Mouse (Mus musculus): ENCODE results near the gene Arhgap17.
A peak's percentile ranks its signal among the peaks of the same experiment; 100 is the strongest.

The Arhgap17 gene

GRCm38 (mm10) chr7:123338351-123338750, 31.4 kb downstream of the Arhgap17 start:
- peak; percentile 22 to 45 for DNase-seq

GRCm38 (mm10) chr7:123336322-123336721, 33.4 kb downstream of the Arhgap17 start:
- DNase-seq: no peak

GRCm38 (mm10) chr7:123330506-123330905, 39.2 kb downstream of the Arhgap17 start:
- DNase-seq: peak in 1 of 2 experiments; percentile 38

- DNase-seq: no peak
These were observed 41.8 kb downstream of the Arhgap17 start for GRCm38 (mm10) chr7:123327909-123328308.

- DNase-seq: no peak
These were observed 42.8 kb downstream of the Arhgap17 start for GRCm38 (mm10) chr7:123326901-123327300.

GRCm38 (mm10) chr7:123326062-123326461, 43.7 kb downstream of the Arhgap17 start:
- no peak for DNase-seq

- no peak for DNase-seq
These were observed 45.6 kb downstream of the Arhgap17 start for GRCm38 (mm10) chr7:123324105-123324504.

- DNase-seq: peak; percentile 56 to 80
These were observed 46.3 kb downstream of the Arhgap17 start for GRCm38 (mm10) chr7:123323388-123323787.

- peak; percentile 46 to 64 for DNase-seq
These were observed 47.1 kb downstream of the Arhgap17 start for GRCm38 (mm10) chr7:123322452-123323121.

- no peak for DNase-seq
These were observed 57.0 kb downstream of the Arhgap17 start for GRCm38 (mm10) chr7:123312738-123313137.

GRCm38 (mm10) chr7:123311836-123312235, 57.9 kb downstream of the Arhgap17 start:
- DNase-seq: no peak

GRCm38 (mm10) chr7:123307887-123308558, 61.7 kb downstream of the Arhgap17 start:
- no peak for DNase-seq

- no peak for DNase-seq
These were observed 62.5 kb downstream of the Arhgap17 start for GRCm38 (mm10) chr7:123307236-123307635.

GRCm38 (mm10) chr7:123305397-123305796, 64.3 kb downstream of the Arhgap17 start:
- no peak for DNase-seq

GRCm38 (mm10) chr7:123300258-123300657, 69.5 kb downstream of the Arhgap17 start:
- no peak for DNase-seq

GRCm38 (mm10) chr7:123298225-123298624, 71.5 kb downstream of the Arhgap17 start:
- peak in 1 of 2 experiments; percentile 21 for DNase-seq

GRCm38 (mm10) chr7:123296097-123296496, 73.6 kb downstream of the Arhgap17 start:
- no peak for DNase-seq

- no peak for DNase-seq
These were observed 74.3 kb downstream of the Arhgap17 start for GRCm38 (mm10) chr7:123295423-123295822.

- no peak for DNase-seq
These were observed 75.8 kb downstream of the Arhgap17 start for GRCm38 (mm10) chr7:123293898-123294297.

GRCm38 (mm10) chr7:123291942-123292341, 77.8 kb downstream of the Arhgap17 start:
- no peak for DNase-seq

GRCm38 (mm10) chr7:123289176-123289575, 80.5 kb downstream of the Arhgap17 start:
- DNase-seq: no peak

- DNase-seq: no peak
These were observed 81.8 kb downstream of the Arhgap17 start for GRCm38 (mm10) chr7:123287903-123288302.

GRCm38 (mm10) chr7:123285896-123286295, 83.8 kb downstream of the Arhgap17 start:
- DNase-seq: no peak

- DNase-seq: no peak
These were observed 85.9 kb downstream of the Arhgap17 start for GRCm38 (mm10) chr7:123283826-123284225.

All from lung, postnatal 4 days (tissue).